Comparison of ENCODE assay signal across 21 mouse cellular contexts in the genomic region with DNA sequence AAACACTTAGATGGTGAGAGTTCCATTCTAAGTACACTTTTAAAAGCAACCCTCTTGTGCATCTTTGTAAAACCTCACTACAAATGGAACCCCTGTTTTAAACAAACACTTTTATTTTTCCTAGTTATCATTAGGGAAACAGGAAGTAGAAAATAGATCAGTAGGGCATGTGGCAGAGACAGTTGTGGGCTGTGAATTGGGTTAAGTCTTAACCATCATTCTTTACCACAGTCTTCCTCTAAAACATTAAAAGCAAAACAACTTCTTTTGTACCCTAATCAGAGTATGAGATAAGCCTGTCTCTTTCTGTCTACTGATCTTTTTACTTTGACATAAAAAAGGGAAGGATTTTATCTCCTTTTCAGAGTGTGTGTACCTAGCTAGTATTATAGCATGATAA. TPM values are rescaled to one million over a fixed set of nuclear protein-coding genes. Genes with fewer than 3 reads are reported as not detected.
DNase-seq lines count a peak whose midpoint lies in the region; ATAC-seq lines count a peak whose summit lies in the region.
"Had no signal": no experiment of that assay in that cellular context is flagged by ENCODE, and none has a peak within 500 bp of the region (broad histone marks: within the 10 kb centered on the region; RNA-seq: fewer than 3 reads in every experiment).

No protein-coding gene starts in this region.

- H3K9ac ChIP-seq in hindbrain, embryonic 16.5 days (ENCODE audit: low read depth, low read length): no peak overlapping the region
- H3K9ac ChIP-seq: forebrain, embryonic 13.5 days; hindbrain, embryonic 12.5 days; limb, embryonic 13.5 days; lung, embryonic 15.5 days; midbrain, embryonic 13.5 days had no signal

- H3K4me1 ChIP-seq in hindbrain, embryonic 16.5 days (ENCODE audit: control insufficient read depth, insufficient read depth, low read depth, low read length): peaks cover 6% of the 10 kb centered on the region

- no peak overlapping the region for H3K4me3 ChIP-seq in hindbrain, embryonic 16.5 days (ENCODE audit: low read length)
- H3K4me3 ChIP-seq: forebrain, embryonic 13.5 days; hindbrain, embryonic 12.5 days; limb, embryonic 13.5 days; lung, embryonic 15.5 days; midbrain, embryonic 13.5 days had no signal

- intact Hi-C loops in heart, postnatal 10 days (cut with DNase I): no loop called here

- peak; percentile 53 for DNase-seq in 416B (ENCODE audit: low read depth)
- DNase-seq in CD4-positive, CD25-positive, alpha-beta regulatory T cell, adult 2 months (ENCODE audit: low read depth, low spot score): peak; percentile 39
- DNase-seq in heart, postnatal 10 days: no peak
- no peak for DNase-seq in embryo, embryonic 10.5 days (ENCODE audit: low spot score)
- DNase-seq: adrenal gland, adult 2 months; cerebellum, adult 8-10 months; gastrocnemius, postnatal 25 days; kidney, postnatal 4 days; layer of hippocampus, adult 9-11 months; right cerebral cortex, postnatal 25 days; thymus, adult 2 months had no signal

- no peaks in the 10 kb centered on the region for H3K27me3 ChIP-seq in hindbrain, embryonic 16.5 days (replicated peaks; ENCODE audit: control insufficient read depth, insufficient read depth, low read length)
- H3K27me3 ChIP-seq: forebrain, embryonic 13.5 days; hindbrain, embryonic 12.5 days; limb, embryonic 13.5 days; lung, embryonic 15.5 days; midbrain, embryonic 13.5 days had no signal

- H3K4me2 ChIP-seq in hindbrain, embryonic 16.5 days (ENCODE audit: low read length): no peak overlapping the region
- H3K4me2 ChIP-seq: forebrain, embryonic 13.5 days; hindbrain, embryonic 12.5 days; limb, embryonic 13.5 days; lung, embryonic 15.5 days; midbrain, embryonic 13.5 days had no signal

- H3K9me3 ChIP-seq in hindbrain, embryonic 16.5 days (ENCODE audit: control insufficient read depth, low read length): no peaks in the 10 kb centered on the region
- H3K9me3 ChIP-seq: forebrain, embryonic 13.5 days; hindbrain, embryonic 12.5 days; limb, embryonic 13.5 days; lung, embryonic 15.5 days; midbrain, embryonic 13.5 days had no signal

- no peaks in the 10 kb centered on the region for H3K36me3 ChIP-seq in hindbrain, embryonic 16.5 days (ENCODE audit: control insufficient read depth, insufficient read depth, low read length)
- H3K36me3 ChIP-seq: hindbrain, embryonic 12.5 days; lung, embryonic 15.5 days had no signal

- ATAC-seq in common myeloid progenitor, adult 5-6 weeks (replicated peaks; ENCODE audit: low read depth, poor library complexity, severe bottlenecking): peak; percentile 81
- peak; percentile 69 for ATAC-seq in megakaryocyte progenitor cell, adult 5-6 weeks (replicated peaks; ENCODE audit: poor library complexity)
- ATAC-seq in hindbrain, embryonic 16.5 days: no peak
- ATAC-seq: forebrain, embryonic 13.5 days; intestine, embryonic 16.5 days; midbrain, embryonic 13.5 days had no signal

- H3K27ac ChIP-seq in hindbrain, embryonic 16.5 days (ENCODE audit: low read depth, low read length): no peak overlapping the region
- H3K27ac ChIP-seq: forebrain, embryonic 13.5 days; hindbrain, embryonic 12.5 days; limb, embryonic 13.5 days; lung, embryonic 15.5 days; macrophage; midbrain, embryonic 13.5 days had no signal

RNA-seq across cellular contexts. Expression of a gene that starts 7.8 kb away (rescaled TPM):
- 245 and 306 TPM in 2 replicates for total RNA-seq in common myeloid progenitor, adult 5-6 weeks (2017)
- 133 and 156 TPM in 2 replicates for total RNA-seq in megakaryocyte progenitor cell, adult 5-6 weeks (2015)
- total RNA-seq in megakaryocyte progenitor cell, adult 5-6 weeks (2017): 107 and 130 TPM in 2 replicates
- polyA plus RNA-seq in hindbrain, embryonic 16.5 days (2015; fragmentation: Nextera tagmentation; extraction: Ambion mirVana): 52.9 and 68.5 TPM in 2 replicates
- 100 to 1,000 TPM in 1 of 2 experiments, 10 to 100 TPM in 1; 96.3 to 108 TPM for total RNA-seq in heart, postnatal 10 days (2021)

Comparison
In these comparisons a context has a peak if more than half of its experiments do, and no peak if none do; other contexts are left out.
1. DNase-seq: peak in 416B (single experiment) and CD4-positive, CD25-positive, alpha-beta regulatory T cell, adult 2 months (single experiment); none in heart, postnatal 10 days (0 of 2) and embryo, embryonic 10.5 days (single experiment).